Mouse (Mus musculus): ENCODE results near the gene Il1a.

The Il1a gene

DNA sequence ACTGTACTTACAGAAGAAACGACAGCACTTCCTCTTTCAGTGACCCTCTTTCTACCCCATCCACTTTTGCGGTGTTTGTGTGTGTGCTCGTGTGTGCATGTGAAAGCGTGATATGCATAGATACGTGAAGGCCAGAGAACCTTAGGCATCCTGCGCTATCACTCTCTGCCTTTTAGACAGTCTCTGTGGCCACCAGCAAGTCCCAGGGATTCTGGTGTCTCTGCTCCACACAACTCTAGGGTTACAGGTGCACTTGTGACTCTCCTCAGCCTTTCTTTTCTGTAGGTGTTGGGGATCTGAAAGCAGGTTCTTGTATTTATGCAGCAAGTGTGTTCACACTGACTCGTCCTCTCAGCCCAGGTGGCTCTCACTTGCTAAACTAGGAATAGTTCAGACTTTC lies 44.5 kb downstream of the Il1a start:
- intact Hi-C loops (cut with DNase I) = no loop called here

DNA sequence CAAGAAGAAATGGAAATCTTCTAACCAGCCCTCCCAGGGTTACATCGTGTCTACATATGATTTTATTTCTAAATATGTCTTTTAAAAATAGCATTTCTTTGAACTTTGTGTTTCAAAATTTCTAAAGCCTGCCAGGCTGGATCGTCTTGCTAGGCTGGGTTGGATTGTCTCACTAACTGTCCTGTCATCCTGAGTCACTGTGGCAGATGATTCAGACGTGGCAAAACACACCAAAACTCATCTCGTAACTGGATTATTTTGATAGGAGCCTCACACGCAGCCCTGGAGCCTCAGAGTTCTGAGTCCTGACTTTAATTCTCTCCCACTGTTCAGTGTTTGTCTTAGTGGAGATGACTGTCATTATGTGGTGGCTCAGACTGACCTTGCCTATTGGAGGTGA lies 46.7 kb downstream of the Il1a start:
- intact Hi-C loops (cut with DNase I) = no loop called here

DNA sequence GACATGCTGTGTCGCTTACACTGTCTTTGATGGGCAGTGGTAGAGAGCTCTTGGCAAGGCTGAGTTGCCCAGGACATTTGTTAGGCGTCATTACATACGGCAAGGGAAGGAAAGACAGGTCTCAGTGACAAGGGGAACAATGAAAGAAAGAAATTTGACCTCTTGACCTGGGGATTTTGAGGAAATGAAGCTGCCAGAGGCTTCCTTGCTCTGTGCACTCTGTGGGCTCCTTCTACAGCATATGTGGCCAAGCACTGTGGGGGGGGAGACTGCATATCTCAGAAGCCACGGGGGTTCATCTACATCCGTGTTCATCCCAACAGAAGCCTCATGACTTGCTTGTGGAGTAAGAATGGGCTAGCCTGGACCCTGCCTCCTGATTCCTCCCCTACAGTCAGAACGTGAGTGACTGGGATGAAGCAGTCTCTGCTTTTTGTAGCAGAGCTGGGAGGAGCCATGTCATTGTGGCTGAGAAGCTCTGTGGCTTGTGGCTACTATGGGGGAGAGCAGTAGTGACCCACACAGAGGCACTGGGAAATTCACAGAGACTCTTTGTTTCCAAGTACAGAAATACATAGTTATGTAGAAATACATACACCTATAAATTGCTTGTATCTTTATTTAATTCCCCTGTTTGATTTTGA lies 48.5 kb downstream of the Il1a start:
- intact Hi-C loops (cut with DNase I) = no loop called here

DNA sequence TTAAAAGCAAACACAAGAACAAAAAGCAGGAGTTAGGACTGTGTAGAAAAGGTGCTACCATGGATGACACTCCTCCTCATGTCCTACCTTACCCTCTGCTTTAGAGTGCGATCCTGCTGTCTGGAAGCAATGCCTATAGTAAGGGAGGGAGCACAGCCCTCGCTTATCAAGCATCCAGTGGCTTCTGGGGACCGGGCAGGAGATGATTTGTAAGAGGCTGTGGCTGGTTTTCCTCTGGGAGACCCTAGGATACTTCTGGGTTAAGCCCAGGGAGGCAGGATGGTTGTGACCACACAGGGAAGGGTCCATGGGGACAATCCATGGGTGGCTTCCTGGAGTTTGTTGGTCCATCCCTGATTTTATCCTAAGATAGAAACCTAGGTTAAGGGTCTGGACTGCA lies 49.1 kb downstream of the Il1a start:
- intact Hi-C loops (cut with DNase I) = no loop called here

DNA sequence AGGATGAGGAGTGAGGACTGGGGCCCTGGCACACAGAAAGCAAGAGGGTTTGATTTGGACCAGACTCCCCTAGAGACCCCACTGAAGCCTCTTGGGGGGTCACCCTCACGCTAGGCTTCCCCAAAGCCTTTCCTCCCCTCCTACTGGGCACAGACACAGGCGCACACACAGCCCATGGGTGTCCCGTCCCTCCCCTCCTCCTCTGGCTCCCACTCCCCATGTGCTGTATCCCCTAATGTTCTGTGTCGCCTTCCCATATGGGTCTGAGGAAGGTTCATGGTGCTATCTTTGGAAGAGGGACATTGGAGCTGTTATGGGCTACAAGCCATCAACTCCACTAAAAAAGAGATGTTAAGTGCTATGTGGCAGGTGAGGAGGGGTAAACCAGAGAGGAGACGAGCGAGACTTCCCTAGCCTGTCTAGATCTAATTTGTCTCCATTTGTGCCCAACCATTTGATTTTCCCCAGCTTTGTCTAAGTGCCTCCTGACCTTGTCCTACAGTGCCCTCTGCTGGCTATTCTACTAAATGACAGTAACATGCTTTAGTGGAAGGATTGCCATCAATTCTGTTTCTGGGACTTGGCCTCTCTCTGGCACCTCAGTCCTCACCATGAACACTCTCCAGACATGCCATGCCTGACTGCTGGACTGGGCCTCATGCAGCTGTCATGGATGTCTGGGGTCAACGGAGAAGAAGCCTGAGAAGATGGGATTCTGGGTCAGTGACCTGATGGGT lies 51.1 kb downstream of the Il1a start:
- intact Hi-C loops (cut with DNase I) = loop anchor here (1.0 to 10.0 kb wide), 4 partner anchors 84 to 374 kb away; no protein-coding TSS in a partner anchor

DNA sequence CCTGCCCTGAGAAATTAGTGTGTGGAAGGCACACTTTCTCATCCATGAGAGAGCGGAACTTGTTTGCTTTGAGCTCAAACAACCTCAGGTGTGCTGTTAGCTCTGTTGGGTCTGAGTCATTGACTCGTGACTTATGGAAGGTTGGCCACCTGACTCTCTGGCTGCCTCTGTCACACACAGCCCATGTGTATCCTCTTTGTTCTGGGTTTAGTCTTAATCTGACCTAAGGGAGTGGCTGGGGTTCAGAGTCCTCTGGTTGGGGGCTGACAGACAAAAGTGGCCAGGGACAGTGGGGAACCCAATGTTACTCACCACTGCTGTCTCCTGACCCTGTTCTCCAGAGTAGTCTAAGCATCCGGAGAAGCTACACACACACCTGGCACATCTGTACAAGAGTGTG lies 51.7 kb downstream of the Il1a start:
- intact Hi-C loops (cut with DNase I) = loop anchor here (1.0 to 10.0 kb wide), 4 partner anchors 84 to 373 kb away; no protein-coding TSS in a partner anchor

DNA sequence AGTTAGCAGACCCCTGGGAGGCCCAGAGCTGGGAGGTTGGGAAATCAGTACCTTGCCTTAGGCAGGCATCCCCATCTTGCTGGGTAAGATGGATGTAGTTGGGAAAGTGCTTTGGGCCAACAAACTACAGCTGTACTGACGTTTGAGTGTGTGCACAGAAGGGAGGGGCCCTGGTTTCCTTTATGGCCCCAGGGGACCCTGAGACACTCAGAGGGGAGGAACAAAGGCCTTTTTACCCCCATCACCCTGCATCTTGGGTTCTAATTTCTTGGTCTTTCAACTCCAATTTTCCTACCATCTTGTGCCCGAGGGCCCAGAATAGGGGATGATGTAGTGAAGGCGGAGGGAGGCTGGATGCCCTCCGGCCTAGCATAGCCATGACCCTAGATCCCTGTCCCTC lies 53.8 kb downstream of the Il1a start:
- intact Hi-C loops (cut with DNase I) = loop anchor here (5.0 to 10.0 kb wide), 3 partner anchors 251 to 371 kb away; no protein-coding TSS in a partner anchor

DNA sequence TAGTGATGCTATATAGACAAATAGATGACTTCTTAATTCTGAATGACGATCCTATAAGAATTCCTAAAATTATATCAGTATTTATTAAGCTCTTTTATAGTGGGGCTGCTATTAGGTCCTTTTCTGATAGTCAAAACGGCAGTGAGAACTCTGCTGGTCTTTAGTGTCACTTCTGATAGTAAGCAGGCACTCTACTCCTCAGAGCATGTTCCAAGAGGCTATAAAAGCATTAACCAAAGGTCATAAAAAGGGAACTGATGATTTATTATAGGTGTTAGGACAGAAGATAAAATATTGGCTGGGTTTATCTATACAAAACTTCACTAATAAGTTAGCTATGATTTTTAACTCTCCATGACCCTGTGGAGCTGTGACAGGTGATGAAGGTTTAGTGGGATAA lies 55.7 kb downstream of the Il1a start:
- intact Hi-C loops (cut with DNase I) = loop anchor here (10.0 kb wide), 2 partner anchors 249 to 369 kb away; no protein-coding TSS in a partner anchor

DNA sequence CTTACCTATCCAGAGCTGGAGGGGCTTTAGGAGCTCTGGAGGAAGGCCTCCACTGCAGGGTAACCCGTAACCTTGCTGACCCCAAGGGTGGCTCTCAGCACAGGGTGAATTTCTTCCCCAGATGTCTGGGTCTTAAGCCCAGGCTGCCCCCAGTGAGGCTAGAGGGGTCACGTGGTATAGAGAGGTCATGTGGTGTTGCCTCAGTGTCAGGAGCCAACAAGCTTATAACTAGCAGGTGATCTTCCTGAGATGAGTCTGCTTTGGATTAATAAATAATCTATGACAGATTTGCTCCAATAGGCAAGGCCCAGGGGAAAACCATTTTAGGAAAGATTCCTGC lies 56.2 kb downstream of the Il1a start:
- intact Hi-C loops (cut with DNase I) = loop anchor here (10.0 kb wide), 2 partner anchors 249 to 369 kb away; no protein-coding TSS in a partner anchor

DNA sequence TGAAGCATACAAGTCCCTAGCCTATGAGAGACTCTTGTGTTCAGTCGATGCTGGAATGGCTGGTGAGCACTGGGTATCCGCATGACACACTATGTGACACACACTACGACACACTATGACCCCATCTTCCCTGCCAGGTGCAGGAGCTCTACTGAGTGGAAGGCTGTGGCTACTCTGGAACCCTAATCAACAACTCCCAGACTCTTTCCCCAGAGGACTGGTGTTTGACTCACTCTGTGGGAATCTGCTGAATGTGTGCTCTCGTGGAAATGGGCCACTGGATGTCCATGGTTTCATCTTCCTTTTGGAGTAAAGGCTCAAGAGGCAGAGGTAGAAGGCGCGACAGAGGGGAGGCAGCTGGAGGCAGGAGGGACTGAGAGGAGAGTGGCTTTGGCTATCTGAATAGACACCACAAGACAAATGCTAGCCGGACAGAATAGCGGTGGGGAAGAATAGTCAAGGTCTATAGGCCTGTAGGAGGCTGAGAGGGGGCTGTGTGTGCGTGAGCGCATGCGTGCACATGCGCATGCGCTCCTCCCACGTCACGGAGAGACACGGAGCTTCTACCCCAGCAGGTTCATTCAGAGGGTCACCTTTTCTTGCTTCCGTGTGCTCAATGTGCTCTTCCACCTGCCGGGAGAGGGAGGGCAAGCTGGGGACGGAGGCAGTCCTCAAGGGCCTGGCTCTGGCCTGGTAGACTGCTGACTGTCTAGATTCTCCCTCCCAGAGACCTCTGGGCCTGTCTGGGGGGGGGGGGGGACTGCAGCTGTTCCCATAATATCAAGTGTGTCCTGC lies 56.7 kb downstream of the Il1a start:
- intact Hi-C loops (cut with DNase I) = loop anchor here (10.0 kb wide), 2 partner anchors 248 to 368 kb away; no protein-coding TSS in a partner anchor
